Mouse (Mus musculus) limb, embryonic 14.5 days (tissue): ENCODE measurements around the gene Adam10. TPM values are rescaled to one million over a fixed set of nuclear protein-coding genes. Genes with fewer than 3 reads are reported as not detected.

ENCODE experiments used
- ATAC-seq: fragments of 200-750 bp; cut with Nextera tagmentation; 2 replicates; pipeline ENCODE4 v1.8.0; 2017; ENCODE audit warnings: low read depth, moderate number of reproducible peaks, moderate TSS enrichment; ENCODE audit not compliant: low FRiP score
- DNase-seq: peaks from one replicate; pipeline ENCODE4 v3.0.0-alpha.2; 2015; ENCODE audit warnings: low spot score
- H3K27ac ChIP-seq: fragments of 300-500 bp; sonication (generic); replicated peaks from 2 replicates; pipeline ENCODE4 v1.5.1; 2014; ENCODE audit warnings: low read depth, mild to moderate bottlenecking, low read length, moderate library complexity, mixed read lengths
- H3K27me3 ChIP-seq: fragments of 300-500 bp; sonication (generic); 2 replicates; pipeline ENCODE4 v1.6.1; 2014; ENCODE audit warnings: low read length, mixed read lengths; ENCODE audit not compliant: control insufficient read depth, insufficient read depth
- H3K36me3 ChIP-seq: fragments of 300-500 bp; sonication (generic); 2 replicates; pipeline ENCODE4 v1.6.1; 2014; ENCODE audit warnings: mild to moderate bottlenecking, low read length, moderate library complexity, mixed read lengths; ENCODE audit not compliant: control insufficient read depth, insufficient read depth
- H3K4me1 ChIP-seq: fragments of 300-500 bp; sonication (generic); 2 replicates; pipeline ENCODE4 v1.6.1; 2014; ENCODE audit warnings: antibody characterized with exemption, low read length, mixed read lengths; ENCODE audit not compliant: control insufficient read depth, insufficient read depth
- H3K4me2 ChIP-seq: fragments of 300-500 bp; sonication (generic); replicated peaks from 2 replicates; pipeline ENCODE4 v1.6.1; 2014; ENCODE audit warnings: low read depth, mild to moderate bottlenecking, low read length, moderate library complexity; ENCODE audit not compliant: severe bottlenecking
- H3K4me3 ChIP-seq: fragments of 300-500 bp; sonication (generic); replicated peaks from 2 replicates; pipeline ENCODE4 v1.5.1; 2014; ENCODE audit warnings: low read length
- H3K9ac ChIP-seq: fragments of 300-500 bp; sonication (generic); 2 replicates; pipeline ENCODE4 v1.6.1; 2014; ENCODE audit warnings: mild to moderate bottlenecking, low read depth, low read length, moderate library complexity; ENCODE audit not compliant: severe bottlenecking
- H3K9me3 ChIP-seq: fragments of 300-500 bp; sonication (generic); 2 replicates; pipeline ENCODE4 v1.6.1; 2016; ENCODE audit warnings: low read length; ENCODE audit not compliant: control insufficient read depth
- POLR2A ChIP-seq: fragments of 200-500 bp; IDR thresholded peaks from 2 replicates; pipeline ENCODE4 v1.8.0; 2012; ENCODE audit warnings: inconsistent platforms, mild to moderate bottlenecking, moderate library complexity, borderline replicate concordance; ENCODE audit not compliant: insufficient read depth, insufficient read length; ENCODE audit errors: extremely low read depth
- WGBS: fragments of 180-500 bp; shearing (Covaris S2); extraction: QIAGEN DNeasy Blood & Tissue Kit; methylation state at CpG from one replicate; pipeline ENCODE4 v1.1.7; 2014; 5-methylcytosine and 5-hydroxymethylcytosine counted together
- polyA plus RNA-seq, 2 experiments: library from polyadenylated mRNA; depleted of rRNA in 1 of 2; stranded (reverse) in 1 of 2; unstranded in 1 of 2; fragments of >200 nt; fragmentation: Nextera tagmentation in 1 of 2; extraction: Ambion mirVana in 1 of 2; gene quantifications; 2 replicates each; pipeline versions ENCODE4 v1.2.1 to v1.2.3; 2012 to 2014

Adam10 gene
- polyA plus RNA-seq, 2 experiments, result 41.3 to 58.2 TPM

- Histone ChIP-seq H3K4me3 (no peak overlapping the region), H3K27me3 (no peaks in the 10 kb centered on the region), H3K27ac (no peak overlapping the region), H3K9ac (no peak overlapping the region), H3K36me3 (no peaks in the 10 kb centered on the region), H3K4me2 (no peak overlapping the region), H3K9me3 (no peaks in the 10 kb centered on the region), H3K4me1 (no peaks in the 10 kb centered on the region)
- ATAC-seq, result no peak
- TF ChIP-seq POLR2A, result no peak
- WGBS, result 58% methylated on average over 6 of the region's 6 CpGs
- no peak for DNase-seq
These were observed 7.5 kb upstream of the Adam10 start for GRCm38 (mm10) chr9:70671278-70671677.

- H3K4me1 ChIP-seq, result no peaks in the 10 kb centered on the region
- no peak overlapping the region for H3K4me3 ChIP-seq
- ATAC-seq, result no peak
- H3K4me2 ChIP-seq, result no peak overlapping the region
- no peak overlapping the region for H3K27ac ChIP-seq
- DNase-seq, result no peak
- WGBS, result 47% methylated on average over 10 of the region's 10 CpGs
- TF ChIP-seq POLR2A, result no peak
- no peaks in the 10 kb centered on the region for H3K9me3 ChIP-seq
- no peak overlapping the region for H3K9ac ChIP-seq
- no peaks in the 10 kb centered on the region for H3K36me3 ChIP-seq
- no peaks in the 10 kb centered on the region for H3K27me3 ChIP-seq
These were observed 6.8 kb upstream of the Adam10 start for GRCm38 (mm10) chr9:70671772-70672579.

- no peaks in the 10 kb centered on the region for H3K4me1 ChIP-seq
These were observed 5.1 kb upstream of the Adam10 start for GRCm38 (mm10) chr9:70673656-70674055.

GRCm38 (mm10) chr9:70675117-70675516 is 3.7 kb upstream of the Adam10 start:
- ATAC-seq (no peak), DNase-seq (no peak)
- WGBS, result 77% methylated on average over 4 of the region's 4 CpGs
- H3K27me3 ChIP-seq, result no peaks in the 10 kb centered on the region
- no peak overlapping the region for H3K27ac ChIP-seq
- H3K9ac ChIP-seq, result no peak overlapping the region
- H3K9me3 ChIP-seq, result no peaks in the 10 kb centered on the region
- no peak overlapping the region for H3K4me2 ChIP-seq
- H3K36me3 ChIP-seq, result no peaks in the 10 kb centered on the region
- H3K4me1 ChIP-seq, result no peaks in the 10 kb centered on the region
- no peak for TF ChIP-seq POLR2A
- no peak overlapping the region for H3K4me3 ChIP-seq

More at GRCm38 (mm10) chr9:70673656-70674055, 5.1 kb upstream of the Adam10 start:
- Histone ChIP-seq H3K27me3 (no peaks in the 10 kb centered on the region), H3K27ac (no peak overlapping the region), H3K9me3 (no peaks in the 10 kb centered on the region), H3K36me3 (no peaks in the 10 kb centered on the region), H3K9ac (no peak overlapping the region), H3K4me2 (no peak overlapping the region), H3K4me3 (no peak overlapping the region)
- WGBS, result 36% methylated on average over 4 of the region's 4 CpGs
- DNase-seq (no peak), ATAC-seq (no peak)
- no peak for TF ChIP-seq POLR2A

GRCm38 (mm10) chr9:70675961-70676360 is 2.8 kb upstream of the Adam10 start:
- no peak overlapping the region for H3K4me2 ChIP-seq
- no peaks in the 10 kb centered on the region for H3K9me3 ChIP-seq
- no peaks in the 10 kb centered on the region for H3K27me3 ChIP-seq
- H3K4me1 ChIP-seq, result no peaks in the 10 kb centered on the region
- ATAC-seq (no peak), DNase-seq (no peak)
- no peak for TF ChIP-seq POLR2A
- WGBS, result 89% methylated on average over 5 of the region's 5 CpGs
- H3K9ac ChIP-seq, result no peak overlapping the region
- no peak overlapping the region for H3K27ac ChIP-seq
- no peak overlapping the region for H3K4me3 ChIP-seq
- no peaks in the 10 kb centered on the region for H3K36me3 ChIP-seq
